Mouse (Mus musculus): ENCODE data around the gene Hnf4a. TPM values are rescaled to one million over a fixed set of nuclear protein-coding genes. Genes with fewer than 3 reads are reported as not detected.
A peak's percentile ranks its signal among the peaks of the same experiment; 100 is the strongest.

Hnf4a gene
- polyA plus RNA-seq, 1 experiment from 2014 or later: 85.1 TPM

GRCm38 (mm10) chr2:163468866-163469265 lies 37.7 kb upstream of the Hnf4a start:
- peaks cover 7% of the 10 kb centered on the region for H3K4me1 ChIP-seq (replicated peaks)
- H3K9me3 ChIP-seq: no peaks in the 10 kb centered on the region
- H3K27ac ChIP-seq: no peak overlapping the region
- H3K9ac ChIP-seq: no peak overlapping the region
- no peak for ATAC-seq
- no peak overlapping the region for H3K4me3 ChIP-seq (replicated peaks)
- 90% methylated on average over 6 of the region's 6 CpGs for WGBS
- H3K27me3 ChIP-seq (replicated peaks): no peaks in the 10 kb centered on the region
- H3K4me2 ChIP-seq (replicated peaks): no peak overlapping the region
- H3K36me3 ChIP-seq: peaks cover 13% of the 10 kb centered on the region

GRCm38 (mm10) chr2:163469711-163470110 lies 36.9 kb upstream of the Hnf4a start:
- 92% methylated on average over 15 of the region's 15 CpGs for WGBS
- peaks cover 13% of the 10 kb centered on the region for H3K36me3 ChIP-seq
- no peak overlapping the region for H3K4me3 ChIP-seq (replicated peaks)
- no peaks in the 10 kb centered on the region for H3K27me3 ChIP-seq (replicated peaks)
- no peak for ATAC-seq
- no peaks in the 10 kb centered on the region for H3K9me3 ChIP-seq
- H3K27ac ChIP-seq: no peak overlapping the region
- peaks cover 7% of the 10 kb centered on the region for H3K4me1 ChIP-seq (replicated peaks)
- no peak overlapping the region for H3K4me2 ChIP-seq (replicated peaks)
- no peak overlapping the region for H3K9ac ChIP-seq

DNA sequence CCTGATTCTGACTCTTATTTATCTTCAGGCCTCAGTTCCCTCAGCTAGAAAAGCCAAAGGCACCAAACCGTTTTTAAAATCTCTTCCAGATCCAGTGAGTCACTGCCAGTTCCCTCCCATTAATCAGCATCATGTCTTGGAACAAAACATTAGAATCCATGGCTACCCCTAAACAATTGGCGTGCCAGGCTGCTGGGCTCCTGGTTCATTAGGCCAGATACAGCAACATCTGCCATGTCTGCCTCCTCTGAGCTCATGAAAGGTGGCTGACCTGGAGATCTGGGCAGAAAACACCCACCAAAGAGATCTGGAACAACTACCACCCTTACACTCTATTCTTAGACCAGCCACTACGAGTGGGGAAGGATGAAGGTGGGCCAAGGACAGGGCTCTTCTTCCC lies 35.5 kb upstream of the Hnf4a start:
- 75% methylated on average over 3 of the region's 3 CpGs for WGBS
- Histone ChIP-seq H3K36me3 (peaks cover 13% of the 10 kb centered on the region), H3K27me3 (replicated peaks) (no peaks in the 10 kb centered on the region), H3K4me2 (replicated peaks) (peak overlapping the region; percentile 81), H3K4me1 (replicated peaks) (peaks cover 7% of the 10 kb centered on the region), H3K4me3 (replicated peaks) (peak overlapping the region; percentile 94; the same call in 1 of the 2 replicates), H3K9ac (no peak overlapping the region), H3K27ac (no peak overlapping the region), H3K9me3 (no peaks in the 10 kb centered on the region)
- no peak for ATAC-seq

- H3K4me1 ChIP-seq (replicated peaks): peaks cover 7% of the 10 kb centered on the region
- peaks cover 13% of the 10 kb centered on the region for H3K36me3 ChIP-seq
These were observed 34.7 kb upstream of the Hnf4a start for GRCm38 (mm10) chr2:163471710-163472465.

GRCm38 (mm10) chr2:163472466-163472851 lies 34.1 kb upstream of the Hnf4a start, which contains the start of gene Fitm2:
Fitm2 (minus strand) TSS chr2:163472629.
- H3K27ac ChIP-seq: peak within 1 kb of the TSS; percentile 66

More at GRCm38 (mm10) chr2:163471710-163472465, 34.7 kb upstream of the Hnf4a start:
- peak overlapping the region; percentile 94 for H3K4me3 ChIP-seq (replicated peaks)
- H3K9me3 ChIP-seq: no peaks in the 10 kb centered on the region
- peak overlapping the region; percentile 88 for H3K9ac ChIP-seq
- H3K27ac ChIP-seq: peak overlapping the region; percentile 66
- peak overlapping the region; percentile 81 for H3K4me2 ChIP-seq (replicated peaks)
- peak; percentile 86 for ATAC-seq
- 4% methylated on average over 36 of the region's 36 CpGs for WGBS
- no peaks in the 10 kb centered on the region for H3K27me3 ChIP-seq (replicated peaks)

DNA sequence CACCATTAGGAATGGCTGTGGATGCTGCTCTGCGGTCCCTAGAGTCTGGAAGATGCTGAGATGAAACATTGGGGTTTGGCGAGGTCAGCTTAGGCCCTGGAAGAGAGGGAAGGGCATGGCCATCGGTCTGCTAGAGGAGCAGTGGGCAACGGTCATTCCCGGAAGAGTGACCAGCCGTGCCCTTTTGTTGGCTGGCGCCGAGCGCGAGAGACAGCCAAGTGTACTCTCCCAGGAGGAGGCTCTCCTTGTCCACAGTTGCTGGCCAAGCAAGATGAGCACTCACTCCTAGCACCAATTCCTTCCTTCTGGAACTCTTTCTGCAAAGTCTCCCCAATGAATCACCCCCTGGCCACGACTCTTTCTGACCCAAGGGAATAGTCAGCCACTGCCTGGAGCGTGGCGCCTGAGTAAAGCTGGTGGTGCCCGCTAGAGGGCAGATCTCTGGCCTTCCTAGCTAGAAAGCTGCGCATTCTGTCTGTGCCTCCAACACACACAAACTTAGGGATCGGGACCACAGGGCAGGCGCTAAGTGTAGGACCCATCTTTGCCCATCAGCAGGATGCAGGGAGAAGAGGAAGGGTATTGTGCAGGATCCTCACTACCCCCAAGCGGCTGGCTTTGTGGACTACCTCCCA lies 26.3 kb upstream of the Hnf4a start:
- 55% methylated on average over 18 of the region's 18 CpGs for WGBS

More at GRCm38 (mm10) chr2:163472466-163472851, 34.1 kb upstream of the Hnf4a start, which contains the start of gene Fitm2:
- Histone ChIP-seq H3K27me3 (replicated peaks) (no peaks in the 10 kb centered on the region), H3K4me1 (replicated peaks) (peaks cover 7% of the 10 kb centered on the region), H3K9me3 (no peaks in the 10 kb centered on the region), H3K4me3 (replicated peaks) (peak within 1 kb of the TSS; percentile 94), H3K9ac (peak within 1 kb of the TSS; percentile 88), H3K36me3 (peaks cover 13% of the 10 kb centered on the region), H3K4me2 (replicated peaks) (peak within 1 kb of the TSS; percentile 81)
- under 1% methylated on average over 30 of the region's 30 CpGs for WGBS
- peak; percentile 97 for ATAC-seq

GRCm38 (mm10) chr2:163481539-163482029 lies 25.0 kb upstream of the Hnf4a start:
- Histone ChIP-seq H3K9ac (peak overlapping the region; percentile 12; the same call in 1 of the 2 replicates), H3K9me3 (no peaks in the 10 kb centered on the region), H3K27ac (no peak overlapping the region), H3K4me1 (replicated peaks) (peaks cover 5% of the 10 kb centered on the region), H3K4me3 (replicated peaks) (peak overlapping the region; percentile 23), H3K4me2 (replicated peaks) (peak overlapping the region; percentile 68), H3K36me3 (no peaks in the 10 kb centered on the region), H3K27me3 (replicated peaks) (peaks cover 6% of the 10 kb centered on the region; the same call in 1 of the 2 replicates)
- peak; percentile 85 for ATAC-seq
- 3% methylated on average over 21 of the region's 21 CpGs for WGBS

More for the DNA sequence above, 26.3 kb upstream of the Hnf4a start:
- Histone ChIP-seq H3K4me3 (replicated peaks) (no peak overlapping the region), H3K27ac (no peak overlapping the region), H3K36me3 (no peaks in the 10 kb centered on the region), H3K27me3 (replicated peaks) (peaks cover 6% of the 10 kb centered on the region; the same call in 1 of the 2 replicates), H3K4me2 (replicated peaks) (no peak overlapping the region), H3K9me3 (no peaks in the 10 kb centered on the region), H3K9ac (no peak overlapping the region), H3K4me1 (replicated peaks) (peaks cover 5% of the 10 kb centered on the region)
- peak; percentile 15; the same call in 1 of the 2 replicates for ATAC-seq

DNA sequence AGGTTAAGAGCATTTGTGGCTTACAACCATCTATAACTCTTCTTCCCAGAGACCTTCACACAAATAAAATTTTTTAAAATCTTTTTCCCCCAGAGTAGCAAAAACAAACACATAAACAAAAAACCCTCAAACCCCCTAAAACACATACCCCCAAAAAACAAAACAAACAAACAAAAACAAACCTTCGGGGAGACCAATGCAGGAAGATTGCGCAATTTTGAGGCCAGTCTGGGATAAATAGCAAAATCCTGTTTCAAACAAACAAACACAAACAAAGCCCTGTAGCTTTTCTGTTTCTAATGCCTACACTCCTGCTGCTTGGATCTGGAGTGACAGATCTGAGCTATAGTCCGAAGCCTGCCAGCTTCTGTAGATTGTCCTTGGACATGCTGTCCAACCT lies 19.2 kb upstream of the Hnf4a start:
- Histone ChIP-seq H3K4me2 (replicated peaks) (no peak overlapping the region), H3K9me3 (no peaks in the 10 kb centered on the region), H3K27ac (no peak overlapping the region), H3K4me3 (replicated peaks) (no peak overlapping the region), H3K36me3 (no peaks in the 10 kb centered on the region), H3K27me3 (replicated peaks) (no peaks in the 10 kb centered on the region), H3K4me1 (replicated peaks) (no peaks in the 10 kb centered on the region), H3K9ac (no peak overlapping the region)
- ATAC-seq: no peak
- WGBS: 79% methylated on average over 3 of the region's 3 CpGs

- H3K4me3 ChIP-seq (replicated peaks): no peak overlapping the region
- no peaks in the 10 kb centered on the region for H3K27me3 ChIP-seq (replicated peaks)
- no peaks in the 10 kb centered on the region for H3K9me3 ChIP-seq
- peaks cover 8% of the 10 kb centered on the region; the same call in 1 of the 2 replicates for H3K4me1 ChIP-seq (replicated peaks)
- H3K27ac ChIP-seq: no peak overlapping the region
- H3K9ac ChIP-seq: no peak overlapping the region
- 64% methylated on average over 5 of the region's 5 CpGs for WGBS
- H3K4me2 ChIP-seq (replicated peaks): no peak overlapping the region
- no peak for ATAC-seq
- H3K36me3 ChIP-seq: no peaks in the 10 kb centered on the region
These were observed 16.8 kb upstream of the Hnf4a start for GRCm38 (mm10) chr2:163489725-163490291.

DNA sequence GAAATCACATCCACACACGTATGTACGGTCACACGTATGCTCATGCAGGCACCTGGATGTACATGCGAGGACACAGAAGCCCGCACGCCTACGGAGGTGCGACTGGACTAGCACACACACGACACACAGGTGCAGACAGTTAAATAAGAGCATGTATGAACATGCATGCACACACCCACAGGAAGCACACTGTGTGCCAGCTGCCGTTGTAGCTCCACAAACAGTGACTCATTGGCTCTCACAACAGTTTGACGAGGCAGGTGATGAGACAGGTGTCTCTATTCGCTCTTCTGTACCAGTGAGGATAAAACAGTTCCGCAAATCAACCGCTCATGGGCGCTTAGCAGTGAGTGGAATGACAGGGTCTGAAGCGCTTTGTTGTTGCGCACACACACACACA lies 16.0 kb upstream of the Hnf4a start:
- Histone ChIP-seq H3K9me3 (no peaks in the 10 kb centered on the region), H3K4me3 (replicated peaks) (no peak overlapping the region), H3K4me1 (replicated peaks) (peaks cover 8% of the 10 kb centered on the region; the same call in 1 of the 2 replicates), H3K27me3 (replicated peaks) (no peaks in the 10 kb centered on the region), H3K9ac (no peak overlapping the region), H3K36me3 (no peaks in the 10 kb centered on the region), H3K27ac (no peak overlapping the region), H3K4me2 (replicated peaks) (no peak overlapping the region)
- no peak for ATAC-seq
- WGBS: 88% methylated on average over 17 of the region's 17 CpGs

- Histone ChIP-seq H3K4me3 (replicated peaks) (no peak overlapping the region), H3K27me3 (replicated peaks) (no peaks in the 10 kb centered on the region), H3K36me3 (no peaks in the 10 kb centered on the region), H3K9ac (no peak overlapping the region), H3K9me3 (no peaks in the 10 kb centered on the region), H3K27ac (no peak overlapping the region), H3K4me2 (replicated peaks) (no peak overlapping the region), H3K4me1 (replicated peaks) (peaks cover 8% of the 10 kb centered on the region; the same call in 1 of the 2 replicates)
- 51% methylated on average over 7 of the region's 7 CpGs for WGBS
- no peak for ATAC-seq
These were observed 15.3 kb upstream of the Hnf4a start for GRCm38 (mm10) chr2:163491351-163491750.

- Histone ChIP-seq H3K27me3 (replicated peaks) (no peaks in the 10 kb centered on the region), H3K4me3 (replicated peaks) (no peak within 1 kb of the TSS), H3K9ac (no peak within 1 kb of the TSS; the same call in 1 of the 2 replicates), H3K36me3 (no peaks in the 10 kb centered on the region), H3K4me2 (replicated peaks) (no peak within 1 kb of the TSS), H3K27ac (no peak within 1 kb of the TSS), H3K9me3 (no peaks in the 10 kb centered on the region), H3K4me1 (replicated peaks) (peaks cover 8% of the 10 kb centered on the region; the same call in 1 of the 2 replicates)
- ATAC-seq: no peak
- 80% methylated on average over 5 of the region's 5 CpGs for WGBS
These were observed 14.6 kb upstream of the Hnf4a start, which contains the start of gene R3hdml for GRCm38 (mm10) chr2:163492018-163492417. R3hdml (plus strand) TSS chr2:163492318.
